Mouse (Mus musculus): ENCODE measurements at regions not wholly inside any gene's neighbourhood (a gene's known extent, or its start where the extent isn't known, plus 50 kb on each side); places are given as distances from the start of the nearest gene placed in this dataset.

- ChIA-PET POLR2A (interaction anchor here (0.6 to 0.7 kb wide), 2 partner anchors 20 to 71 kb away, joined by 3 read pairs; no protein-coding TSS in a partner anchor), CTCF (interaction anchor here (1.2 to 1.6 kb wide), 3 partner anchors 18 to 48 kb away, joined by 3 read pairs; no protein-coding TSS in a partner anchor)
- no peaks in the 10 kb centered on the region for H3K27me3 ChIP-seq
- TF ChIP-seq CTCF (IDR thresholded peaks at IDR 0.05), result no peak
- DNase-seq (ENCODE audit: low read depth, low spot score), result no peak
- in situ Hi-C loops (cut with MboI; ENCODE audit: low pct_unique_long_range_greater_than_20kb), result no loop called here
- ATAC-seq, result no peak
Observed at GRCm38 (mm10) chr17:83920894-83921293, 73.1 kb upstream of the Haao start.

DNA sequence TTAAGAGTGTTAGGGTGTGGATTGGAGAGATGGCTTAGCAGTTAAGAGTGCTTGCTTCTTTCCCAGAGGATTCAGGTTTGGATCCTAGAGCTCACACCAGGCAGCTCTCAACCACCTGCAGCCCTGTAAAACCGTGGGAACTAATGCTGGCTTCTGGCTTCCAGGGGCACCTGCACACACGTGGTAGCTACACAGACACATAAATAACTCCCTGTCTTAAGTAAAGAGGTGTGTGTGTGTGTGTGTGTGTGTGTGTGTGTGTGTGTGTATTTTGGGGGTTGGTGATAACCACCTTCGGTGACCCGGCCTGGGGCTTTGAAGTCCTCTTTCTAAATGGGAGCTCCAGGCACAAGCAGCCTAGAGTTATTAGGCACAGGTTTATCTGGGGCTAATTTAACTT lies 72.5 kb upstream of the Haao start:
- no peaks in the 10 kb centered on the region for H3K27me3 ChIP-seq
- in situ Hi-C loops (cut with MboI; ENCODE audit: low pct_unique_long_range_greater_than_20kb), result no loop called here
- POLR2A ChIA-PET, result interaction anchor here (0.6 to 0.7 kb wide), 2 partner anchors 21 to 71 kb away, joined by 3 read pairs; no protein-coding TSS in a partner anchor
- CTCF ChIA-PET, result interaction anchor here (1.5 to 1.6 kb wide), 3 partner anchors 17 to 270 kb away, joined by 3 to 4 read pairs (median 3); no protein-coding TSS in a partner anchor
- ATAC-seq (no peak), DNase-seq (ENCODE audit: low read depth, low spot score) (no peak)
- TF ChIP-seq CTCF (IDR thresholded peaks at IDR 0.05), result no peak

GRCm38 (mm10) chr17:83918413-83919139 lies 70.8 kb upstream of the Haao start:
- ChIA-PET CTCF (interaction anchor here (1.4 to 3.0 kb wide), 2 partner anchors 15 to 50 kb away, joined by 3 to 18 read pairs; no protein-coding TSS in a partner anchor), POLR2A (no interaction called here)
- H3K27me3 ChIP-seq, result no peaks in the 10 kb centered on the region
- DNase-seq (ENCODE audit: low read depth, low spot score) (no peak), ATAC-seq (no peak)
- no peak for TF ChIP-seq CTCF (IDR thresholded peaks at IDR 0.05)
- in situ Hi-C loops (cut with MboI; ENCODE audit: low pct_unique_long_range_greater_than_20kb), result no loop called here

GRCm38 (mm10) chr17:83917781-83918180 lies 70.0 kb upstream of the Haao start:
- DNase-seq (ENCODE audit: low read depth, low spot score), result no peak
- ChIA-PET CTCF (interaction anchor here (1.0 to 3.0 kb wide), 3 partner anchors 15 to 51 kb away, joined by 3 to 18 read pairs (median 3); no protein-coding TSS in a partner anchor), POLR2A (no interaction called here)
- in situ Hi-C loops (cut with MboI; ENCODE audit: low pct_unique_long_range_greater_than_20kb), result no loop called here
- H3K27me3 ChIP-seq, result no peaks in the 10 kb centered on the region
- TF ChIP-seq CTCF (IDR thresholded peaks at IDR 0.05), result no peak
- no peak for ATAC-seq

DNA sequence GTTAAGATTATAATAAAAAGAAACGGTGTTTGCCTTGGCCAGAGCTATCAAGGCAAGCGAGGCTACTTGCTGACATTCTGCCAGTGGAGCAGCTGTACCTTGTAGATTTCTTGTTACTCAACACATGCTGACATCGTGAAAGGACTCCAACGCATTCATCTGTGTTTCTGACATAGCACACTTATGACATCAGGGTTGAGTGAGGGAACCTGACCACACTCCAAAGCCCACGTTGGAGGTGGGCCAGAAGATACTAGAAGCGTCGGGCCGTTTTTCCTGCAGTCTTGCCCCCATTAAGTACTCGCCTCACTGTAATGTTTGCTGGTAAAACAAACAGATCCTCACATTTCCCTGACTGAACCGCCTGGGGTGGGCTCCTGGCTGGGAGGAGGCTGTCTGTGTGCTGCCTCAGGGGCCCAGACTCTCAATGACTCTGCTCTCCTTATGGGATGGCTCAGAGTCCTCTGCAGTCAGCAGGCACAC lies 69.0 kb upstream of the Haao start:
- TF ChIP-seq CTCF (IDR thresholded peaks at IDR 0.05), result no peak
- DNase-seq (ENCODE audit: low read depth, low spot score) (peak; percentile 90), ATAC-seq (peak; percentile 78)
- H3K27me3 ChIP-seq, result no peaks in the 10 kb centered on the region
- ChIA-PET POLR2A (interaction anchor here (0.7 to 0.8 kb wide), 2 partner anchors 37 to 77 kb away, joined by 3 read pairs; no protein-coding TSS in a partner anchor), CTCF (interaction anchor here (0.9 to 3.0 kb wide), 6 partner anchors 10 to 274 kb away, joined by 3 to 18 read pairs (median 3); no protein-coding TSS in a partner anchor)
- in situ Hi-C loops (cut with MboI; ENCODE audit: low pct_unique_long_range_greater_than_20kb), result no loop called here

- no peaks in the 10 kb centered on the region for H3K27me3 ChIP-seq
- ATAC-seq (no peak), DNase-seq (ENCODE audit: low read depth, low spot score) (no peak)
- POLR2A ChIA-PET, result no interaction called here
- CTCF ChIA-PET, result no interaction called here
- in situ Hi-C loops (cut with MboI; ENCODE audit: low pct_unique_long_range_greater_than_20kb), result no loop called here
- no peak for TF ChIP-seq CTCF (IDR thresholded peaks at IDR 0.05)
Observed at GRCm38 (mm10) chr17:83915034-83915433, 67.3 kb upstream of the Haao start.

GRCm38 (mm10) chr17:83914603-83915002 lies 66.8 kb upstream of the Haao start:
- POLR2A ChIA-PET, result no interaction called here
- in situ Hi-C loops (cut with MboI; ENCODE audit: low pct_unique_long_range_greater_than_20kb), result no loop called here

DNA sequence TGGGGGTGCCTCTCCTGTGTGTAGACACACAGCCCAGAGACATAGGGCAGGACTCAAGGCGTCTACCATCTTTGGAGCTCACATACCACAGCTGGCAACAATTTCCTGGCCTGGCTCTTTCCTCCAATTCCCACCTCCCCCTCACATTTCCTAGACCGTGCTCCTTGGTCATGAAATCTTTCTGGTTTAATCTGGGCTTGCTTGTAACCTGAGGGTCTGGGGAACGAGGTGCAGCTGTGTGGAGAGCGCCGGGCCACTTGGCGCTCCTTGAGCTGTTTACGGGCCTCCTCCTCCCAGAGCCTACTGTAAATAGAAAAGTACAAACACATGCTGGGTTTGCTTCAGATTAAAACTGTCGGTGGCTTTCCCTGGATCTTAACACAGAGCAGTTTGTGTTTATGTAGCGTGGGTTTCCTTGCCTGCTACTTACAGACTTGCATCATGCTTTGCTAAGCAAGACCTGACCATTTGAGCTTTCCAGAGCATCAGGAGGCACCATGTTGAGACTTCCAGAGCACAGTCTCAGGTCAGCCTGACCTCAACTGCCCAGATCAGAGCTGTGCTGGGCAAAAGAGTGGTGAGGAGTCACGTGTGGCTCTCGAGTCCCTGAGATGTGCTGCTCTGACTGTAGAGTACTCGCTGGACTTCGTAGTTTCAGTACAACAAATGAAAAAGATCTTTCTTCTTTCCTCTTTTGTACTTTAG lies 66.1 kb upstream of the Haao start:
- TF ChIP-seq CTCF (IDR thresholded peaks at IDR 0.05), result no peak
- ATAC-seq (no peak), DNase-seq (ENCODE audit: low read depth, low spot score) (no peak)
- in situ Hi-C loops (cut with MboI; ENCODE audit: low pct_unique_long_range_greater_than_20kb), result no loop called here
- ChIA-PET POLR2A (no interaction called here), CTCF (interaction anchor here (1.5 to 2.5 kb wide), 2 partner anchors 11 to 48 kb away, joined by 3 to 9 read pairs; no protein-coding TSS in a partner anchor)
- no peaks in the 10 kb centered on the region for H3K27me3 ChIP-seq

More at GRCm38 (mm10) chr17:83914603-83915002, 66.8 kb upstream of the Haao start:
- CTCF ChIA-PET, result no interaction called here
- no peaks in the 10 kb centered on the region for H3K27me3 ChIP-seq
- no peak for TF ChIP-seq CTCF (IDR thresholded peaks at IDR 0.05)
- DNase-seq (ENCODE audit: low read depth, low spot score) (no peak), ATAC-seq (no peak)

DNA sequence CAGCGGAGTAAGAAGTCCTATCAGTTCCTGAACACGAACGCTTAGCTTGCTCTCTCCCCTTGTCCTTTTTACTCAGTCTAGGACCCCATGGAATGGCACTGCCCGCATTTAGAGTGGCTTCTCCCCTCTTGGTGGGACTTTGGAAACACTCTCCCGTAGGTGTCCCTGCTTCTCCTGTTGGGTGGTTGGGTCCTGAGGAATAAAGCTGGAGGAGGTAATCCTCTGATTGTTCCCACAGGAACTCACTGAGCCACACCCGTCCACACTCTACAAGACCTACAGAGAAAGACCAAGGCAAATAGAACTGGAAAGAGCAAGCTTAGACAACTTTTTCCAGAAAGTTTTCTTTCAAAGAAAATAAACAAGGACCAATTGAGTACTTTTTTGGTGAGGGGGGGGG lies 64.7 kb upstream of the Haao start:
- no peaks in the 10 kb centered on the region for H3K27me3 ChIP-seq
- ChIA-PET POLR2A (no interaction called here), CTCF (interaction anchor here (0.6 to 2.5 kb wide), 3 partner anchors 9 to 453 kb away, joined by 3 to 9 read pairs (median 3); no protein-coding TSS in a partner anchor)
- no peak for DNase-seq (ENCODE audit: low read depth, low spot score)
- in situ Hi-C loops (cut with MboI; ENCODE audit: low pct_unique_long_range_greater_than_20kb), result no loop called here
- TF ChIP-seq CTCF (IDR thresholded peaks at IDR 0.05), result no peak
- no peak for ATAC-seq

DNA sequence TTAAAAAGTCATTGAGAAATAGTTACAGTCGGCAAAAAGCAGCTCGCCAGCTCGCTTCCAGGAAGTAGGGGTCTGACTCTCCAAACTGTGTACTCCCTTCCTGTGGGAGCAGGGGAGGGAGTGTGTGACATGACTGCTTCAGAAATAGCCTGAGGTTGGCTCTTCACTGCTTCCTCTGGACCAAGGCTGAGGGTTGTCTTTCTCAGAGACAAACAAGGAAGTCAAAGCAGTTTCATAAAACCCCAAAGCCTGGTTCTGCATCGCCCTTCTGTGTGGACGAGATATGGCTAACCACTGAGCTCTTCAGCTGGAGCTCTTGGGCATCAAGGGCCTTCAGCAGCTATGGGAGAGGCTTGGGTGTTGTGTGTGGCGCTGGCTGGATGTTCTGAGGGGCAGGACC lies 61.0 kb upstream of the Haao start:
- ChIA-PET CTCF (interaction anchor here (2.1 kb wide), 1 partner anchor 49 kb away, joined by 4 read pairs; no protein-coding TSS in a partner anchor), POLR2A (interaction anchor here (0.6 kb wide), 1 partner anchor 123 kb away, joined by 4 read pairs; no protein-coding TSS in a partner anchor)
- ATAC-seq (no peak), DNase-seq (ENCODE audit: low read depth, low spot score) (no peak)
- no peaks in the 10 kb centered on the region for H3K27me3 ChIP-seq
- in situ Hi-C loops (cut with MboI; ENCODE audit: low pct_unique_long_range_greater_than_20kb), result loop anchor here (10.0 kb wide), 1 partner anchor 476 kb away; no protein-coding TSS in a partner anchor
- TF ChIP-seq CTCF (IDR thresholded peaks at IDR 0.05), result no peak
